Mouse (Mus musculus) heart, adult 11 months (tissue): ENCODE data around the gene Glud1.
"Not testable (repeated sequence)": the region's sequence is repeated elsewhere in the genome, so short reads cannot be mapped to it uniquely, and the experiment has no call there.

ENCODE experiments used
- DNase-seq: peaks from one replicate; pipeline ENCODE4 v3.0.0; 2022

Gene Glud1

GRCm38 (mm10) chr14:34354456-34354855 lies 43.9 kb downstream of the Glud1 start:
- DNase-seq = no peak

- DNase-seq = peak; percentile 85
These were observed 44.8 kb downstream of the Glud1 start, which contains the start of gene Fam25c for GRCm38 (mm10) chr14:34355301-34355700. Gene Fam25c (minus strand): TSS chr14:34355433.

GRCm38 (mm10) chr14:34357671-34358455 lies 47.3 kb downstream of the Glud1 start:
- peak; percentile 92 for DNase-seq

GRCm38 (mm10) chr14:34359676-34360244 lies 49.2 kb downstream of the Glud1 start:
- DNase-seq = no peak

GRCm38 (mm10) chr14:34360251-34360650 lies 49.7 kb downstream of the Glud1 start:
- no peak for DNase-seq

- DNase-seq = no peak
These were observed 51.6 kb downstream of the Glud1 start for GRCm38 (mm10) chr14:34362135-34362534.

- peak; percentile 98 for DNase-seq
These were observed 52.4 kb downstream of the Glud1 start for GRCm38 (mm10) chr14:34362726-34363445.

- DNase-seq = peak; percentile 99
These were observed 53.1 kb downstream of the Glud1 start for GRCm38 (mm10) chr14:34363490-34364253.

- DNase-seq = not testable (repeated sequence)
These were observed 54.0 kb downstream of the Glud1 start for GRCm38 (mm10) chr14:34364254-34365146.

GRCm38 (mm10) chr14:34365147-34365507 lies 54.6 kb downstream of the Glud1 start:
- no peak for DNase-seq

GRCm38 (mm10) chr14:34370203-34370602 lies 59.7 kb downstream of the Glud1 start:
- peak; percentile 89 for DNase-seq

GRCm38 (mm10) chr14:34370921-34371320 lies 60.4 kb downstream of the Glud1 start:
- DNase-seq = peak; percentile 91

- peak; percentile 89 for DNase-seq
These were observed 61.2 kb downstream of the Glud1 start for GRCm38 (mm10) chr14:34371763-34372162.

GRCm38 (mm10) chr14:34372646-34373045 lies 62.1 kb downstream of the Glud1 start:
- peak; percentile 95 for DNase-seq

- DNase-seq = peak; percentile 91
These were observed 63.1 kb downstream of the Glud1 start for GRCm38 (mm10) chr14:34373581-34373980.

- DNase-seq = peak; percentile 90
These were observed 64.0 kb downstream of the Glud1 start, which contains the start of gene Sncg for GRCm38 (mm10) chr14:34374577-34374976. Gene Sncg (minus strand): TSS chr14:34374789.

- DNase-seq = peak; percentile 92
These were observed 64.9 kb downstream of the Glud1 start, which contains the start of gene Mmrn2 for GRCm38 (mm10) chr14:34375415-34375904. Gene Mmrn2 (plus strand): TSS chr14:34375465.

- peak; percentile 89 for DNase-seq
These were observed 65.4 kb downstream of the Glud1 start for GRCm38 (mm10) chr14:34375941-34376340.

GRCm38 (mm10) chr14:34377121-34377520 lies 66.6 kb downstream of the Glud1 start:
- DNase-seq = peak; percentile 96

GRCm38 (mm10) chr14:34378560-34379331 lies 68.2 kb downstream of the Glud1 start:
- peak; percentile 99 for DNase-seq
